Mouse (Mus musculus): ENCODE measurements around the gene Vangl1.
"Not testable (repeated sequence)": the region's sequence is repeated elsewhere in the genome, so short reads cannot be mapped to it uniquely, and the experiment has no call there.

Gene Vangl1

DNA sequence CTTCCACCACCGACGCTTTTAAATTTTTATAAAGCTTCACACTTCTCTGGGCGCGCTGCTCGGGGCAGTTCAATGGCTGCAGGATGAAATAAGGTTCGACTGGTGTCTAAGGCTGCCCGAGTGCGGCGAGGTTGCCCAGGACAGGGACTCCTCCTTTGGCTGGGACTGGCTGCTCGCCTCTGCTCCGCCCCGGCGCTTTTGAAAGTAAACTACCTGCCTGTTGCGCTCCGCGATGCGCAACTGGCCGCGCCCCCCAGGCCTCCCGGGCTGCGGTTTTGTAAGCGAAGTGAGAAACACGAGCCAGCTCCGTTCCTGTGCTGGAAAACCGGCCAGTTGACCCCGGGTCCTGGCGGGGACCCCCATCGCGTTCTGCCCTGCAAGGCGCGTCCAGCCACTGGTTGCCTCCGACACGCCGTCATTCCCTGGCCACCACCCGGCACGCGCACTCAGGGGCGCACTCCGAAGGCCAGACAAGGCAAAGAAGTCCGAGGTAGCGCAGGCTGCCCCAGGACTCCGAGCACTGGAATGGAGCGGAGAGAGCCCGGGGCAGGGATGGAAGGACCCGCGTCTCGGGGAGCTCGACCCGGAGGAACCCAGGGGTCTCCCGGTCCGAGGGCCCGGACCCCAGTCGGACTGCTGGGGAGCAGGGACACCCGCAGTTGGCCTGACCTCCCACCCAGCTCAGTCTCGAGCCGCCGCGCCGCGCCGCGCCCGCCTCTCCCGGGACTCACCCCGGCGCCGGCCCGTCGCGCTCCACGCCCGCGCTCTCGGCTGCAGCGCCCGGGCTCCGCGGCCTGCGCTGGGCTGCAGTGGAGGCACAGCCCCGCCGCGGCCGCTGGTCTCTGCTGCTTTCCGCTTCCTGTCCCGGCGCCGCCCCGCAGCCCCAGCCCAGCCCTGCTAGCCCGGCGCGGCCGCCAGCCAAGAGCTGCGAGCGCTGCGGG lies at the start of gene Vangl1:
Vangl1 (minus strand) TSS at position 913 of the 941 bp plus-strand sequence.
- DNase-seq = peak; percentile 11 to 38

DNA sequence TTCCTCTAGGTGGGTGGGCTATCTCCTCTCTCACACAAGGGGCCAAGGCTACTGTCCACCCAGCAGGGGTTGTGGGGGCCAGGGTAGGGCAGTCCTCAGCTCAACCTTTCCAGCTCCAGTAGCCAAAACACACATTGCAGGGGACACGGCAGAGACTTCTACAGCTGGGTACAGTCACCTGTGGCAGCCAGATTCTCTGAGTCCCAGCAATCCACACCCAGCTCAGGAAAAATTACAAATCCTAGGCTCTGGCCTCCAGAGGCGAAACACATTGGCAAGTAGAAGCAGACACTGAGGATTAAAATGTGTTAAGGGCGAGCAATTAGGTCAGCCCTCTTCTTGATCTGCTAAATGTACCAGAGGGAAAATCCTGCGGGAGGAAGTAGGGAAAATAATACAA lies 49.1 kb upstream of the Vangl1 start:
- DNase-seq = no peak

DNA sequence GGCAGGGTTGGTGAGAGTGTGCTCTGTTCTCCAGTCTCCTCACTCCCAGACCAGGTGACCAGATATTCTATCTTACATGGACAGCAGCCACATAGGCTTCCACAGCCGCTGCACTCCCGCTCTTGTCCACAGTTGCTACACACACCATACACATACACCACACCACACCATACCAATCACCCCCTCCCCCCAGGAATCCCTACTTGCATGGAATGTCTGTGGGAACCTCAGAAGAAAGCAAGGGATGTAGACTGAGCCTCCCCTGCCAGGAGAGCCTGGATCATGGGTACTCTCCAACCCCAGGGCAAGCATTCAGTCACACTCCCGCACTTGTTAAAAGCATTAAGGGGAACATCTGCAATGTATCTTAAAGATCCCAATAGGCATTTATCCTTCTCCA lies 48.4 kb upstream of the Vangl1 start:
- DNase-seq = no peak

DNA sequence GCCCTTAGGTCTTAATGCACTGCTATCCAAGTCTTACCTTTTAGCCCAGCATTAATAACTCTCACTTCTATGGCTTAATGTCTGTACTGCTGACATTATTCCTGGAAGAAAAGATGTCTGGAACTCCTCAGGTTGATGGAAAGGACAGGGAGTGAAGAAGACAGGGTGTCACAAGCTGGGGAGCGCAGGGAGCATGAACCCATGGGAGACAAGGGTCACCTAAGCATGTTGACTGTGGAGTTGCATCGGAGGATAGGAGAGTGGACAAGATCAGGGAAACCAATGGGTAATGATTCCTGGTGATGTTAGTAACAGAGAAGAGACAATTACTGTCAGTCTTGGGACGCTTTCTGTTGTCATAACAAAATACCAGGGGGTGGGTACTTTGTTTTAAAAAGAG lies 46.4 kb upstream of the Vangl1 start:
- no peak for DNase-seq

DNA sequence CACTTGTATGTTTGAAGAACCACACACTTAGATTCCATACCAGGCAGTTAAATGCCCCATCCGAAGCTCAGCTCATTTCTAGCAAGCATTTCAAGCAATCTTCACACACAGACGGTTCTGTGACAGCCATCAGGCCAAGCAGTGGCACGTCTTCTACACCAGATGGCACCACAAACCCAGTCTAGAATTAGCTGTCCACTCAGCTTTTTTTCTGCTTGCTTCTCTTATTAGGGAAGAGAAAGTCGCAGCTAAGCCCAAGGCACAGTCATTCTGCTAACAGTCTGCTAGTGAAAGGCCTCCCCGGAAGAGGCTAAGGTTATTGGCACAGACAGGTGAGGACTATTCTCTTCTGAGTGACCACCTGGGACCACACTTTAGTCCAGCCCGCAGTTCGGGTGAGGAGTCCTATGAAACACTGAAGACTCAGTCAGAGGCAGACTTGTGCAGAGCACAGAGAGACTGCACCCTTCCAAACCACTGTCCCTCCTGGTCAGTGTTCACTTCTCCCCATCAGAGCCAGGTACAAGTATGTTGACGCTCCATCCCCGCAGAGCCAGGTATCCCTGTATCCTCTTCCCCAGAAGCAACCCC lies 45.0 kb upstream of the Vangl1 start:
- peak; percentile 24 to 26 for DNase-seq

DNA sequence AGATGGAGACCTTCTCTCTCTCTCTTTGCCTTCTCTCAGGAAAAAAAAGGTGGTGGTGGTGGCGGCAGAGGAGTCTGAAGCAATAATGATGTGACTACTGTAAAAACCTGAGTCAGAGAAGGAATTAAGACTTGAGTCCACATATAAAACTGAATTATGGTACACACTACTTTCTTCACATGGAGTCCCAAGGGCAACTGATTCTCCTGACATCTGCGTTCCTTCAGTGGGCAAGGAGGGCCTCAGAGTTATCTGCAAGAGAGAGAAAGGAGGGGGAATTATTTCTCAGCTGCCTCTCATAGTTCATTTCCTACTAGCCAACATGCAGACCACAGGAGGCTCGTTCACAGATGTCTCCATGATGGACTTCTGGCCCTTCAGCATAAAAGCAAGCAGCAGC lies 40.1 kb upstream of the Vangl1 start:
- no peak for DNase-seq

DNA sequence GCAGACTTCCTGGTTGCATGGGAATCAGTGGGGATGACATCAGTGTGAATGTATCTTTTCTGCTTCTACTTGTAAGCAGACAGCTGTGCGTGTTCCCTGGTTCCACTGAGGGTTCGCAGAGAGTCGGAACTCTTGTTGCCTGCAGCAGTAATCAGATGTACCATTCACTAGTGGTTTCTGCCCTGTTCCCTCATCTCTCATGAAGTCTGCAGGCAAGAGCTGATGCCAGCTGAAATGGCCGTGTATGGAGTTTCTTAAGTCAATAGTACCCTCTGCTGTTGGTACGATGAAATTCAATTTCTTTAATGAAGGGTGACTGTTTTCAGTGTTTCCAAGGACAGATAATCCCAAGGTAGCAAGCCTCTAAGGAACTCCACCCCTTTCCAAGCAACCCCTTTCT lies 38.4 kb upstream of the Vangl1 start:
- peak in 1 of 2 experiments; percentile 20 for DNase-seq

DNA sequence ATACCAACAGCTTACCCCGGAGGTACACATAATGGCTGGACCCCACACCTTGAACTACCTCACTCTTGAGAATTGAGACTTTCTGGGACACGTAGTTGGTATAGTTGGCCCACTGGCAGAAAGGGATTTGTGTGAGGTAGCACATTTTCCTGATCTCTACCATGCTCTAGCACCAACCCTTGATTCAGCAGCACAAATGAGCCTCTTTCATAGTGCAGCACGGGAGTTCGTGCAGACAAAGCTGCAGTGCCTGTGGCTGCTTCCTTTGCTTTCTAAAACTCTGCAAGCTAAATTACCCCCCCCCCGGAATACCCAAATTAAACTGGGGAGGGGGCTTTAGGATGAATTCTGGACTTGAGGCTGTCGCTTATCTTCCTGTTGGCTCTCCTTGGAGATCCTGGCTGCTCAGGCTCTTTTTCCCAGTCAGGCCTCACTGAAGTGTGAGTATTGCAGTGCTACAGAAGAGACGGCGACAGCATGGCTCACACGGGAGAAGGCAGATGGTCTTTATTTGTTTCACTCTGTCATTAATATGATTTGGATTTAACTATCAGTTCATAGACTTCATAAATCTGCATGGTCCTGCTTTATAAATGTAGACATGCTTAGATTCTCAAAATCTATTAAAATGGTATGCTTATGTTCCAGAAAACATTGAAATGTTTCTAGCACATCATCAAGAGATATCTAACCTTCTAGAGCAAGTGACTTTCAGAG lies 27.1 kb upstream of the Vangl1 start:
- DNase-seq = no peak

DNA sequence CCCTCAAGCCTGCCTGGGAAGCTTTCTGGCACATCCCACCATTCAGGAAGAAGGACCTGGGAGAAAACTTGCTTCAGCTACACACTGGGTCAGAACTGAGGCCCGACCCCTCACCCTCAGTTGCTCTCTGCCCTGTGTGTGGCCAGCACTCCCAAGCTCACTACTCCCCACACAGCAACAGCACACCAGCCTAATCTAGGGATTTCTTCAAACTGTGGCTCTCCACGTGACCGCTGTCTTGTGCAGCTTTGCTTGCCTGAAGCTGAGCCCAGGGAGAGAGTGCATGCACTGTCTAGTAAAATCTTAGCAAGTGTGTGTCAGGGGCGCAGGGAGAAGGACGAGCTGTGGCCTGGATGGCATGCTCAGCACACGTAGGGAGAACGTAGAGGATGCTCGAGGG lies 18.3 kb upstream of the Vangl1 start:
- no peak for DNase-seq

DNA sequence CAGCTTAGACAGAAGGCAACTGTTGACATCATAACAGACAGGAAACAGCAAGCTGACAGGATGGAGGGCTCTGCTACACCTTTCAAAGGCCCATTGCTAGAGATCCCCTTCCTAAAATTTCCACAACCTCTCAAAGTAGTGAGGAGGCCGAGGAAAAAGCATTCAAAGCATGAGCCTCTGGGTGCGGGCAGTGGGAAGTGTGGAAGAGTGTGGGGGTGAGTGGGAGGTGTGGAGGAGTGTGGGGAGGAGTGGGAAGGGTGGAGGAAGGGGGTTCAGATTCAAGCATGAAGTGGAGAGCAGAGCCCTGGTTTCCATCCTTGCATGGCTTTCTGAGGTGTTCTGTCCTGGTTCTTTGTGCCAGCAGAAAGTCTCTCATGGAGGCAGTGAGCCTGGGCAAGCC lies 13.8 kb upstream of the Vangl1 start:
- no peak for DNase-seq

DNA sequence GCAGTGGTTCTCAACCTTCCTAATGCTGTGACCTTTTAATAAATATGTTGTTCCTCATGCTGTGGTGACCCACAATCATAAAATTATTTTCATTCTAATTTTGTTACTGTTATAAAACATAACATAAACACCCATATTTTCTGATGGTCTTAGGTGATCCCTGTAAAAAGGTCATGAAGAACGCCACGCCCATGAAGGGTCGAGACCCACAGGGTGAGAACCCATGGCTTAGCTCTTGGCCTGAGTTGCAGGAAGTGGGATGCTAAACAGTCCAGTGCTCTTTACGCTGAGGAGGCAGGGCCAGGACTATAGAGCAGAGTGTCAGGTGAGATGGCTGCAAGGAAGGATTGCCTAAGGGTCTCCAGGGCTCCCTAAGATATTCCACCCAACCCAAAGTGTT lies 10.2 kb upstream of the Vangl1 start:
- no peak for DNase-seq

DNA sequence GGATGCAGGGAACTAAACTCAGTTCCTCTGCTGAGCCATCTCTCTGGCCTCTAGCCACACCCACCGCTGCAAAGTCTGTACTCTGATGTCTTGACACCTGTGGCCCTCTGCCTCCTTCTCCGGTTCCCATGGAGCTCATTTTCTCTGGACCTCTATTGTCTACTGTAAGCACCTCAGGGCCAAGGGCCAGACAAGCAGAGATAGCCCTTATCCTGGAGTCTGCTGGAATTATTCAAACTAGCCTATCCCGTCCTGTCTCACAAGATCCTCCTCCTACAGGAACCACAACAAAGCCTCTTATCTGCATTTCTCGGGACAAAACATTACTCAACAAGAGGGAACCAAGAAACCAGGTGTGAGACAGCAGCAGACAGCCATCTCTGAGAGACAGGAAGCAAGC lies 9.8 kb upstream of the Vangl1 start:
- no peak for DNase-seq

DNA sequence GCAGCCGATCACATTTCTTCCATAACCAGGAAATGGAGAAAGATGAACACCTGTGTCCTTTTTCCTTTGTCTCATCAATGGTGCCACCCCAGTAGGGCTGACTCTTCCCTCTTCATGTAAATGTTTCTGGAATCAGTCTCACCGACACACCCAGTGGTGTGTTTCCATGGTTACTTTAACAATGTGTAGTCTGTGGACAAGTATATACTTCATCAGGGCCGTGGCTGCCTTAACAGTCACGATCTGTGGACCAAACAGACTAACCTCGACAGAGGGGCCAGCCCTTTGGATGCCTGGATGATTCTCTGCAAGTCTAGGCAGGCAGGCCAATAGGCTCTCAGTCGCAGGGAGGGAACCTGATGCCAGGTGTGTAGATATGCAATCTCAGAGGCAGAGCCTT lies 8.4 kb upstream of the Vangl1 start:
- no peak for DNase-seq

DNA sequence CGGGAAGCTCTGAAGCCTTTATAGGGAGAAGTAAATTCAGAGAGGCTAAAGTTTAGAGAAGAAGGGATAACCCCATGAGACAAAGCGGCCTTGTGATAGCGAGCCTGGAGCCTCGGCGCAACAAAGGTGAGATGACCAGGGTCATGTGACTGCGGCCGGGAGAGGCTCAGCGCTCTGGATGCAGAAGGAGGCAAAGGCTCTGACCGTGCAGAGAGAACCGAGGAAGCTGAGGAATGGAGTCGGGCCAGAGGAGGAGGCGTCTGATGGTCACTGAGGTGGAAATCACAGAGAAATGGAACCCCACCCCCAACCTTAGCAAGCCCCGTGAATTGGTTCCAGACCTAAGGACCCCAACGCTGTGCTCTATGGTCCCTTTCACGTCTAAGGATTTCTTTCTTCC lies 7.8 kb upstream of the Vangl1 start:
- DNase-seq = no peak

DNA sequence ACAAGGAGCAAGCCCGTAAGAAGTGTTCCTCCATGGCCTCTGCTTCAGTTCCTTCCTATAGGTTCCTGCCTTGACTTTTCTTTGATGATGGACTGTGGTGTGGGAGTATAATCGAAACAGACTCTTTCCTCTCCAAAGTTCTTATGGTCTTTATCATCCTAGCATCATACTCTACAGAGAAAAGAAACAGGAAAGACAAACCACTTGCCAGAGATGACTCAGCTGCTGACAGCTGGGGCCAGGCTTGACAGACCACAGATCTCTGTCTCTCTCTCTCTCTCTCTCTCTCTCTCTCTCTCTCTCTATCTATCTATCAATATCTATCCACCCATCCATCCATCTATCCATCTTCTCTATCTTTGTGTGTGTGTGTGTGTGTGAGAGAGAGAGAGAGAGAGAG lies 6.8 kb upstream of the Vangl1 start:
- no peak for DNase-seq

DNA sequence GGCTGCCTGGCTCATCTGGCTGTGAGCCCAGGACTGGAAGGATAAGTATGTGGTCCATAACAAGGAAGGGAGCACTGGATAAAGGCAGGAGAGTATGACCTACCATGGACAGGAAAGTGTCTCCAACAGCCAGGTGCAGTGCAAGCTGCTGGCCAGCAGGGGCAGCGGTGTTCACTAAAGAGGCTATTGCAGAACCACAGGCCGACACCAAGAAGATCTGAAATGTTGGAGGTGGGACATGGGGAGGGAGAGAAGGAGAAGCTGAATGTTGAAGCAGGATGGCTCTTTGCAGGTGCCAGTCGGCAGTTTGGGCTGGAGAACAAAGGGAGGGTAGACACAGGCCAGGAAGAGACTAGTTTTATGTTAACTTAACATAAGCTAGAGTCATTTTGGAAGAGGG lies 6.3 kb upstream of the Vangl1 start:
- no peak for DNase-seq

DNA sequence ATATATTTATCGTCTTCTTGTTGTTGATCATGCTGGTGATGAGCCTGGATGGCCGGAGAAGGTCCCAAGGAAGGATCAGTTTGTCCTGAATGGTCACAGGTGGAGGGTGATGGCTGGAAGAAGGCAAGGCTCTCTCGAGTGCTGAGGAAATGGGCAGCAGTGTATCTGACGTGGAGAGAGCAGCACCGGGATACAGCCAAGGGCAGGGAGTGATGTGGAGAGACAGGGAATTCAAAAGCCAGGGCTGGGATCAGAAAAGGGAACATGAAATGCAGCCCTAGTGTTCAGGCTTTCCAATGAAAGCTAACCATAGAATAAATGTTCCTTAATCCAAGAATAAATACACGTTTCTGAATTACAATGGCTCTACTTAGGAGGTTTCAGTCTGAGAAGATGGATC lies 4.4 kb upstream of the Vangl1 start:
- no peak for DNase-seq

DNA sequence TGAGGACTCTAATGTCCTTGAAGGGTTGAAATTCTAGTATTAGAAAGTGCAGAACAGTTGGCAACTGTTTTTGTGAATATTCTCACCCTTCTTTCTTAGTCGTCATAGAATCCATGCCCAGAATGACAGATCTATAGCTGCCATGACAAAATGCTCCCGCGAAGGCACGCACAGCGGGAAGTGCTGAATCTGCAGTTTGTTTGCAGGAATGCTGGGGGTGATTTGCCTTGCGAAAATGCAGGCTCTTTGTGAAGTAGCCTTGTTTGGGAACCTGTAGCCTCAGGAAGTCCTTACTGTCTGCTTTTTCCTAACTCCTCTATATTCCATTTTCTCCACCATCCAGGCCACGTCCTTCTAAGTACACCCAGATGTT lies 951 bp upstream of the Vangl1 start:
- DNase-seq = no peak

DNA sequence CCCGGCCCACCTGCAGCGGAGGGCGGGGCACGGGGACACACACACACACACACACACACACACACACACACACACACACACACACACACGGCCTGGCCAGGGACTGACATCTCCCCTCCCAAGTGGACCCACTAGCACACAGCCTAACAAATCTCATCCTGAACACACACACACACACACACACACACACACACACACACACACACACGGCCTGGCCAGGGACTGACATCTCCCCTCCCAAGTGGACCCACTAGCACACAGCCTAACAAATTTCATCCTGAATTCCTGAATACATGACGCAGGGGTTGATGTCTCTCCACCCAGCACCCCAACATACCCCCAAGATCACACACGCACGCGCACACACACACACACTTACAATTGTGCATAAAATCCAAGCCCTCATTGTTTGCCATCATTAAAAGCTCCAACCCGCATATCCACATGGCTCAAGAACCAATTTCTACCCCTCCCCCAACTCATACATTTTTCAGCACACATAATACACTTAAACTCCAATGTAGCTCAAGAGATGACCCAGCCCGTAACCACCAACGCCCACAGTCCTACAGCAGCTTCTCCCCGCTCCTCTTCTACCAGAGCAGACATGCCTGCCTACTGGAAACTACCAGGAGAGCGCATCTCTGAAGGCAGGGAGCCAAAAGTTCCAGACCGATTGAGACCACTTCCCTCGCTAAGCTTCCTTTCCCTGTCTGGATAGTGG lies 403 bp upstream of the Vangl1 start:
- DNase-seq = not testable (repeated sequence)

DNA sequence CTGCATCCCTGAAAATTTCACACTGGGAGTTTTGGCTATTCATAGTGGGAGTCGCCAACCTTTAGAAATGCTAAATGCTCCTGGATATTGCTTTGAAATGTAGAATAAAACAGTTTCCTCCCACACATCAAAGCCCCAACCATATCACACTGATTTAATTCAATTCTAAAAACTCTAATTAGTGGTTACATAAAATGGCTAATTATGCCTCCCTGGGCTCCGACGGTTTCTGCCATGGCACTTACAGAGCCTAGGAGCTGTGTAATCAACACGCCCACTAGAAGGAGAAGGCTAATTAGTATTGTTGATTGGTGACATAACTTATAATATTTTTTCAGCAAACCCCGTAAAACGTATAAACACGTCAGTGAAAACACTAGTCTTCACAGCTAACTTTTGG lies 1.4 kb downstream of the Vangl1 start:
- DNase-seq = no peak

DNA sequence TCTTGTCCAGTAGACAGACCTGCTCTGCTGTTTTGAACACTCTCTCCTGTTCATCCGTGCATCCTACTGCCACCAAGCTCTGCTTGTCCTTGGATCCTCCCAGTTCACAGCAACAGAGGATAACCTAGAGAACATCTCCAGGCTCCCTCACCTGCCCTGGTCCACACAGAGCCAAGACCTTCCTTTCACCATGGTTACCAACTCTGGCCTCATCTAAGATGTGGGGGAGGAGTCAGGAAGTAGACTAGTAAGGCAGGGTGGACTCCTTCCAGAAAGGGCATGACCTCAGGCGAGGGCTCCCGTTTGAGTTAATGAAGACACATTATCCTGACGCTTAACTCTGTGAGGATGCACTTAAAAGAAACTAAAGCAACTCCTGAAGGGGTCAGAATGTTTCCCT lies 4.5 kb downstream of the Vangl1 start:
- DNase-seq = no peak

DNA sequence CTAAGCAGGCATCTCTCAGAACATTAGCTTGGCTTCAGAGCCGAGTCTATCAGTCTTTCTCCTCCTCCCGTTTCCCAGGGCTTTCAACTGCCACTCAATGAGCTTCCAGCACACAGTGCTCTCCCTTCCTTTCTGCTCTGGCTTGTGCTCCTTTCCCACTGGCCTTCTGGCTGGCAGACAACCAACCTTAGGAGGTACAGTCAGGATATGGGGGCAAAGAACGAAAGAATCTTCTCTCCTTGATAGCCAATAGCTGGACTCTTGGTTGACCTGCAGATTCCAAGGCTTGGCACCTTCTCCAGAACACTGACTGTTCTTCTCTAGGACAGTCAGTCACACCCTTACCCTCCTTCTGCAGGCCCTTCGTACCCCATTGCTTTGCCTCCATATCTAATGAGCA lies 5.3 kb downstream of the Vangl1 start:
- DNase-seq = no peak

DNA sequence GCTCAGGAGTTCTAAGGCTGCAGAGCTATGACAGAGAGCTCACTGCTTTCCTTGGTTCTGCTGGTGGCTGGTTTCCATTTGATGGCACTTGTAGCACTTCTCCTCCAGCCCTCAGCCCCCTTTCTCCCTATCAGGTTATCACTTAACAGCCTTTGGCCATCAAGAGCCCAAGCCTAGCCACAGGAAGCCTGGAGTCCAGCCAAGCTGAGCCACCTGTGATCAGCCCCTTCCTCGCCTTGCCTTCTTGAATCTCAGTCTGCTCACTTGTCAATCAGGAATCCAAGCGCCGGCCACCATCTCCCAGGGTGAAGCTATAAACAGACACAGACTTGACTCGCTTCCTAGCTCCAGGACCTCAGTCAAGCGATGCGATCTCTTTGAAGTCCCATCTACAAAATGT lies 6.0 kb downstream of the Vangl1 start:
- no peak for DNase-seq
